Mouse (Mus musculus): Measurements from ENCODE around the gene Bsn. TPM values are rescaled to one million over a fixed set of nuclear protein-coding genes. Genes with fewer than 3 reads are reported as not detected.
A peak's percentile ranks its signal among the peaks of the same experiment; 100 is the strongest.
"Not testable (repeated sequence)": the region's sequence is repeated elsewhere in the genome, so short reads cannot be mapped to it uniquely, and the experiment has no call there.

Gene Bsn
- total RNA-seq, 2 experiments from 2014 or later = 0.62 to 1.5 TPM

DNA sequence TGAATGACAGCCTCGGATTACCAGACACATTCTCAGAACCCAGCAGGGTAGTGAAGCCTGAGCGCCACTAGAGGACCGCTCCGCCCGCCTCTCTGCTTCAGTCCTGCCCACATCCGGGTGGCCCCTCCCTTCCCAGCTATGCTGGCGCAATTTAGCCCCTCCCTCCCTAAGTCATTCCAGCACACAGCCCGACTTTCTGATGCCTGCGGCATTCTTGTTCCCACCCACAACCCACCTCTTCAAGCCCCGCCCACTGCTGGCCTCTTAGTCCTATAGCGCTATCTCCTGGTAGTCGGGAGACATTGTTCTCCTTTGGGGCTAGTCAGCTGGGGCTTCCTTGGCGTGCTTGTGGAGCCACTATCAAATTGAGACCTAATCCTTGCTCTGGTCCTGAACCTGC, 11.0 kb upstream of the Bsn start:
- ATAC-seq (ENCODE audit: poor library complexity, severe bottlenecking) = peak; percentile 97

GRCm38 (mm10) chr9:108198621-108199020, 8.4 kb upstream of the Bsn start:
- no peak for ATAC-seq (ENCODE audit: poor library complexity, severe bottlenecking)

DNA sequence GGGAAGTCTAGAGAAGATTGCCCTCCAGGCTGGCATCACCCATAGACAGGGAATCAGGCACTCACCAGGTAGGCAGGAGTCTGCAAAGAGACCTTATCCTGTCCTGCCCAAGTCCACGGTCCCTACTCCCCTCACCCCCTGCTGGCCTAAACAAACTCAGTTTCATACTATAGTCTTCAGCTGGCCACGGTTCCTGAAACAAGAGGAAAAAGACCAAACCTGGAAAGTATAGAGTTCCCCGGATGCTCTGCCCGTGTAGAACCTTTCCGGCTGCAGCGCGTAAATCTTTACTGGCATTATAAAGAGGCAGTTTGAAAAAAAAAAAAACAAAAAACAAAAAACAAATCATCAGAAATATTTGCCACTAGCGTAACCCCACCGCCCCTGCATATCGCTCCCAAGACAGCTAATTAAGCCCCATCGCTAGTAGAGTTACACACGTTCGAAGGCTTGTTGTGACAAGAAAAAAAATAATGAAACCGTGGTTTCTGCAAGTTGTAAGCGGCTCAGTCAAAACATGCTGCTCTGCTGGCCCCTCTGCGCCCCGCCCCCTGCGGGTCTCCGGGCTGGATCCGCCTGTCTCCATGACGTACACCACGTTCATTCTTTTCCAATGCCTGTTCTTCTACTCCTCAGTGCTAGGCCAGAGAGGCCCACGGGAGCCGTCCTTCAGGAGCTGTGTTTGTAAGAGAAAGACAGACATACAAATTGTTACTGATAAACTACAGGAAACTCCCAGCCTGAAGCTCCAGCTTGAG, 6.9 kb upstream of the Bsn start:
- no peak for ATAC-seq (ENCODE audit: poor library complexity, severe bottlenecking)

- not testable (repeated sequence) for ATAC-seq (ENCODE audit: poor library complexity, severe bottlenecking)
Measured at GRCm38 (mm10) chr9:108196222-108196621, 6.0 kb upstream of the Bsn start.

DNA sequence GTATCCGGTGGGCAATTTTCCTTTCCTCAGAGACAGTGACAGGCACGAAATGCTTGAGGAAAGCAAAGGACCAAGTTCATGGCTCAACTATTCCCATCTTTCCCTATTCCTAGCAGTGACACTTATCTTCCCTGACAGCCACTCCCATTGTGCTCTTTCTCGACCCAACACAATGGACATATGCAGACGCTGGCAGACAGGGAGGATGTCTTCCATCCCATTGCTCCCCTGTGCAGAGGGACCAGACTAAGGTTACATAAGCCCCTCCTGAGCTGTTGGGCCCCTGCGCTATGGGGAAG, 747 bp downstream of the Bsn start:
- no peak for ATAC-seq (ENCODE audit: poor library complexity, severe bottlenecking)

DNA sequence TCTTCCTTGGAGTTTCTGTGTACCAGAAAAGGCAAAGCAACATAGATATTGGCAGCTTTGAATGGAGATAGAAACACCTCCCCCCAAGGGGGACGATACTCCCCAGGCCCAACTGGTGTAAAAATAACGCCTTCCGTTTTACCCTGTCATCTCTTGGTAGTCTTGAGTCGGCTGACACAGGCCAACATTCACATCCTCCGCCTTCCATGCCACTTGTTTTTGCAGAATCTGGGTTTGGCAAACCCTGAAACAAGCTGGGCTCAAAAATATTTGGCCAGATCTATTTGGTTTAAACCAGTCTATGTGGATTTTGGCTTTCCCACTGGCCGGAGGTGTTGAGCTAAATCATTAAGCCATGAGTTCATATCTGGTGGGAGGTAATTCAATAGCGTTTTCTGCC, 1.2 kb downstream of the Bsn start:
- no peak for ATAC-seq (ENCODE audit: poor library complexity, severe bottlenecking)

DNA sequence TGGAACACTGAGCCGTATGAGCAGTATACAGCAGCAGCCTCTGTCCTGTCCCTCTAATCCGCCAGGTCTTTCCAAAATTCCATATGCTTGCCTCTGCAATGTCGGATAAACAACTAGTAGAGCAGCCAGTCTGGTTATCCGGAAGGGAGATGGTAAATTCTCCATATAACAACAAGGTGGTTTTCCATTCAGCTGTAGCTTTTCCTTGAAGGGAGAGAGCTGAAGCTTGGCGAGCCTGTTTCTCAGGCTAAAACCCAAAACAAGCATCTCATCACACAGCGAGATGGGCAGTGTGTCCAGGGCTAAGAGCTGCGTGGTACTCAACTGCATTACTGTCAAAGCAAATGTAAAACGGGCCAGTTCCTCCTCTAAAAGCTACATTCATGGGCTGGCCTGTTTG, 1.7 kb downstream of the Bsn start:
- ATAC-seq (ENCODE audit: poor library complexity, severe bottlenecking) = no peak

- ATAC-seq (ENCODE audit: poor library complexity, severe bottlenecking) = no peak
Measured at GRCm38 (mm10) chr9:108187616-108188015, 2.6 kb downstream of the Bsn start.

- ATAC-seq (ENCODE audit: poor library complexity, severe bottlenecking) = no peak
Measured at GRCm38 (mm10) chr9:108185786-108186185, 4.4 kb downstream of the Bsn start.

DNA sequence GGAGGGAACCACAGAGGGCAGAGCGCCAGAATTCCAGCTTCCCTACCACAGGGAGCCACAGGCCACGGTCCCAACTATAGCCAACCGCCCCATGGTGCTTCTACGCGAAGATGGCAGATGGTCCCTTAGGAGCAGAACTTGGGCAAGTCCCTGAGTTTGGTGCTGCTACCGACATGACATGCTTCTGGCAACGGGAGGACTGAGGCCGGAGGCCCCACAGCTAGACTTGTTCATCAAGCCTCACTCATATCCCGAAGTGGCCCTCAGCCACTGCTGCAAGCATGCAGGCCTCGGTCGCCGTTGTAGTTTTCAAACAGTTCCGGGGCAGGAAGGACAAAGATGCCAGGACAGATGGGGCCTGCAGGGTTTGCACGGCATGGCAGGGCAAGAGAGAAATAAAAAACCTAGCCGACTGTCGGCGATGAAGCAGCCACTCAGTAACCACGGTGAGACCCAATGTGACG, 6.6 kb downstream of the Bsn start:
- no peak for ATAC-seq (ENCODE audit: poor library complexity, severe bottlenecking)

- no peak for ATAC-seq (ENCODE audit: poor library complexity, severe bottlenecking)
Measured at GRCm38 (mm10) chr9:108182806-108183506, 7.2 kb downstream of the Bsn start.

- no peak for ATAC-seq (ENCODE audit: poor library complexity, severe bottlenecking)
Measured at GRCm38 (mm10) chr9:108178391-108178790, 11.8 kb downstream of the Bsn start.

GRCm38 (mm10) chr9:108175116-108175838, 14.9 kb downstream of the Bsn start:
- no peak for ATAC-seq (ENCODE audit: poor library complexity, severe bottlenecking)

DNA sequence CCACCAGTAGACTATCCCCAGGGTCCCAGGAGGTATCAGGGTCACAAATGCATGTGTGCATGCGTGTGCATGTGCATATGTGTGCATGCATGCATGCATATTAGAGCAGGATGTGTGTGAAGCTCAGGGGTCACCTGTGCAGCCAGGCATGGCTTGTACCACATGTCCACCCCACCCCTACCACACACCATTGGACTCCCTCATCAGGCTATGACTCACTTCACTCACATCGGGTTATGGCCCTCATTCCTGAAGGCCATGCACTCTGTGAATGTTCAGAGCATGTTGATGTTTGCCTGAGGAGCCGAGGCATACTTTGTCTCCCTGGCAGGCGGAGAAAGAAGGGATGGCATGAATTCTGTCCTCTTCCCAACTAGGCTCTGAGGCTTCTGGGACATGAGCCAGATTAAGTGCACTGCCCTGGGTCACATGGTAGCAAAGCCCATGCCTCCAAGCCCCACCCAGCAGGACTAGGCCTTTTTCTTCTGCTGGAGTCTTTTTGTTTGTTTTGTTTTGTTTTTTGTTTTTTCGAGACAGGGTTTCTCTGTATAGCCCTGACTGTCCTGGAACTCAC, 17.3 kb downstream of the Bsn start:
- no peak for ATAC-seq (ENCODE audit: poor library complexity, severe bottlenecking)

- no peak for ATAC-seq (ENCODE audit: poor library complexity, severe bottlenecking)
Measured at GRCm38 (mm10) chr9:108169751-108170150, 20.4 kb downstream of the Bsn start.

DNA sequence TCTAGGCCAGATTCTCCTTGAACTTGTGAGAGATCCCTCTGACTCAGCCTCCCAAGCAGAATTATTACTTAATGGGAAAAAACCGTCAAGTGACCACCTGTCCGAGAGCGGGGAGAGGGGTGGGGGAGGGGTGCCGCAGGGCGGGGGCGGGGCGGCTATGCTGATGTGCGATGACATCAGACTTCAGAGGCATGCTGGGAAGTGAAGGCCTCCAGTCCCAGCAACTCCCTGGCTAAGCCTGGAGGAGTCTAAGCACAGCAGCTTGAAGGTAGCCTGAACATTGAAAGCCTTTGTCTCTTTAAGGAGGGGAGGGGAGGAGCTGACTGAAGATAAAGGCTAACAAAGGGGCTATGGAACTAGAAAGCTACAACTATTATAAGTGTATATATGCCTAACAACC, 25.0 kb downstream of the Bsn start:
- ATAC-seq (ENCODE audit: poor library complexity, severe bottlenecking) = no peak

- ATAC-seq (ENCODE audit: poor library complexity, severe bottlenecking) = peak; percentile 38; the same call in 1 of the 2 replicates
Measured at GRCm38 (mm10) chr9:108163646-108164284, 26.4 kb downstream of the Bsn start.

GRCm38 (mm10) chr9:108157891-108158290, 32.3 kb downstream of the Bsn start:
- no peak for ATAC-seq (ENCODE audit: poor library complexity, severe bottlenecking)

DNA sequence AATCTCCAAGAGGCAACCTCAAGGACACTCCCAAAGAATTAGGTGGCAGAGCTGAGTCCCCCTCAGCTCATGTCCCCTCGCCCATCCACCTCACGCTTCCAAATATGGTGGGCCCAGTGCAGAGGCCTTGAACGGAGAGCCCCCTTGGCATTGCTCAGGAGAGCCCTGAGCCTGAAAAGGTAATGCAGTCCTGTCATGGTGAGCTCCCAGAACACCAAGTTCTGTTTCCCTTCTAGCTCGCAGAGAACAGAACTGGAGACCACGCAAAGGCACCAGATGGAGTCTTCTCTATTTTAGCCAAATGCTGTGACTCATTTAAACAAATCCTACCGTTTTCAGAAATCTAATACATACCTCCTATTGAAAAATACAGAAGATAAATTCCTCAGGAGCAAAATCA, 32.7 kb downstream of the Bsn start:
- no peak for ATAC-seq (ENCODE audit: poor library complexity, severe bottlenecking)

DNA sequence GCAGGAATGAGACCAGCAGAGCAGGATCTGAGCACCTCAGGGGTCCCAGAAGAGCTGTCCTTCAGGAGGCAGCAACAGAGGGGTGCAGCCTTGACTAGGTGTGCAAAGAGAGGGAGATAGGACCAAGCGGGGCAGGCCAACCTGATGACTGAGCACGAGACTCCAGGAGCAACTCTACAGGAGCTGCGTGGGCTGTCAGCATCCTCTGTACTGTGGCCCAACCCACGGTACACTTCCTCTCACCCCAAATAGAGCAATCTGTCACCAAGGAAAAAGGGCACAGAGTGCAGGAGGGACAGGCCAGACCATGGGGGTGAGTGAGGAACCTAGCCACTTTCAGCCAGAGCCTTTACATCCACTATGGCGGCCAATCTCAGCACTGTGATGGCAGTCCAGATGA, 33.4 kb downstream of the Bsn start:
- no peak for ATAC-seq (ENCODE audit: poor library complexity, severe bottlenecking)

DNA sequence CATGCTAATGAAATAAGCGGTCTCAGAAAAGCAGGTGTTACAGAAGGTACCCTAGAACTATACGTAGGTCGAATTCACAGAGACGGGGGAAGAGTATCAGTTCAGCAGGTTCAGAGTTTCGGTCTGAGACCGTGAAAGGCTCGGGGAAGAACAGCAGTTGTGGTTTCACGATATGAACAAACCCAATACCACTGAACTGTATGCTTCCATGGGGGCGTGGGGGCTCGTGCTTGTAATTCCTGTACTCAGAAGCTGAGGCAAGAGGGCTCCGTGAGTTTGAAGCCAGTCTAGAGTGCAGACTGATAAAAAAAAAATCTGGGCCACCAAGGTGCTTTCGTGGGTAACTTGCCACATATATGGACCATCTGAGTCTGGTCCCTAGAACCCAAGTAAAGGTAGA, 35.4 kb downstream of the Bsn start:
- ATAC-seq (ENCODE audit: poor library complexity, severe bottlenecking) = no peak

Data from megakaryocyte, adult 5-6 weeks (primary cell).